8 mouse cellular contexts compared by ENCODE assay signal in genomic region chr11:43612834-43613488, GRCm38 (mm10). TPM values are rescaled to one million over a fixed set of nuclear protein-coding genes. Genes with fewer than 3 reads are reported as not detected.
A peak's percentile ranks its signal among the peaks of the same experiment; 100 is the strongest.
DNase-seq lines count a peak whose midpoint lies in the region; ATAC-seq lines count a peak whose summit lies in the region.

No protein-coding gene starts in this region.

- peaks cover 16% of the 10 kb centered on the region for H3K4me1 ChIP-seq in intestine, embryonic 16.5 days (ENCODE audit: control insufficient read depth, insufficient read depth, low read length)
- peaks cover 21% of the 10 kb centered on the region for H3K4me1 ChIP-seq in midbrain, embryonic 10.5 days

- H3K4me2 ChIP-seq in intestine, embryonic 16.5 days (ENCODE audit: low read depth, low read length), result no peak overlapping the region

- 23% methylated on average over 12 of the region's 12 CpGs for WGBS in intestine, embryonic 16.5 days
- WGBS in midbrain, embryonic 10.5 days, result 28% methylated on average over 12 of the region's 12 CpGs

- H3K9ac ChIP-seq in intestine, embryonic 16.5 days (ENCODE audit: low read depth, low read length), result peak overlapping the region; percentile 41

- intact Hi-C loops in left cerebral cortex, postnatal 25 days (cut with DNase I), result loop anchor here (1.0 kb wide), 1 partner anchor 119 kb away; no protein-coding TSS in a partner anchor

- H3K9me3 ChIP-seq in intestine, embryonic 16.5 days (ENCODE audit: control insufficient read depth, low read length), result peaks cover 3% of the 10 kb centered on the region
- no peaks in the 10 kb centered on the region for H3K9me3 ChIP-seq in midbrain, embryonic 10.5 days (replicated peaks)

- no peaks in the 10 kb centered on the region for H3K36me3 ChIP-seq in intestine, embryonic 16.5 days (ENCODE audit: control insufficient read depth, insufficient read depth, low read length)
- no peaks in the 10 kb centered on the region for H3K36me3 ChIP-seq in midbrain, embryonic 10.5 days

- DNase-seq in adrenal gland, postnatal 14 days, result peak; percentile 90
- DNase-seq in embryo, embryonic 9.5 days (ENCODE audit: extremely low spot score), result peak; percentile 89
- DNase-seq in gastrocnemius, postnatal 4 days (ENCODE audit: low spot score in 2 of 2), result peak; percentile 63 to 76
- peak; percentile 83 to 87 for DNase-seq in left cerebral cortex, postnatal 25 days (ENCODE audit: low spot score in 2 of 2)
- DNase-seq in midbrain, embryonic 10.5 days (ENCODE audit: low spot score), result peak; percentile 92
- peak; percentile 44 for DNase-seq in skeletal muscle tissue, adult 2 months (ENCODE audit: low read depth, low spot score)

- ATAC-seq in intestine, embryonic 16.5 days, result peak; percentile 72
- no peak for ATAC-seq in inflammation-experienced regulatory T-cells, adult 6 months

- H3K27ac ChIP-seq in intestine, embryonic 16.5 days (ENCODE audit: low read length), result peak overlapping the region; percentile 7; the same call in 1 of the 2 replicates
- peak overlapping the region; percentile 93 for H3K27ac ChIP-seq in midbrain, embryonic 10.5 days (replicated peaks)

- no peak overlapping the region for H3K4me3 ChIP-seq in intestine, embryonic 16.5 days (ENCODE audit: low read length)
- H3K4me3 ChIP-seq in midbrain, embryonic 10.5 days, result no peak overlapping the region

- H3K27me3 ChIP-seq in intestine, embryonic 16.5 days (replicated peaks; ENCODE audit: control insufficient read depth, insufficient read depth, low read length), result no peaks in the 10 kb centered on the region
- no peaks in the 10 kb centered on the region for H3K27me3 ChIP-seq in midbrain, embryonic 10.5 days (ENCODE audit: low read depth, poor library complexity, severe bottlenecking)

RNA-seq across cellular contexts. Expression of gene Fabp6, which starts 11.6 kb away (rescaled TPM):
- not detected in 2 replicates for total RNA-seq in adrenal gland, postnatal 14 days (2021)
- not detected for total RNA-seq in gastrocnemius, postnatal 4 days (2021)
- 2.4 and 5.2 TPM in 2 replicates for polyA plus RNA-seq in intestine, embryonic 16.5 days (2015; fragmentation: Nextera tagmentation; extraction: Ambion mirVana)
- total RNA-seq in left cerebral cortex, postnatal 25 days (2021), result not detected
- polyA plus RNA-seq in midbrain, embryonic 10.5 days (2016; fragmentation: Nextera tagmentation; extraction: Ambion mirVana), result not detected in 2 replicates
- polyA plus RNA-seq in inflammation-experienced regulatory T-cells, adult 6 months (2017; shearing (Covaris generic)), result not detected

RNA-seq across cellular contexts. Expression of gene 4933415A04Rik, which starts 26.1 kb away (rescaled TPM):
- 1.6 and 1.7 TPM in 2 replicates for total RNA-seq in adrenal gland, postnatal 14 days (2021)
- total RNA-seq in gastrocnemius, postnatal 4 days (2021), result 1 to 10 TPM in 1 of 2 experiments, under 1 TPM in 1; 0.73 to 1.0 TPM
- polyA plus RNA-seq in intestine, embryonic 16.5 days (2015; fragmentation: Nextera tagmentation; extraction: Ambion mirVana), result 4.1 and 5.0 TPM in 2 replicates
- 1 to 10 TPM in 1 of 2 experiments, under 1 TPM in 1; 0.69 to 1.1 TPM for total RNA-seq in left cerebral cortex, postnatal 25 days (2021)
- polyA plus RNA-seq in midbrain, embryonic 10.5 days (2016; fragmentation: Nextera tagmentation; extraction: Ambion mirVana), result 12.1 and 14.2 TPM in 2 replicates
- polyA plus RNA-seq in inflammation-experienced regulatory T-cells, adult 6 months (2017; shearing (Covaris generic)), result under 1 TPM in 1 of 3 experiments, not detected in 2; 0.16 TPM
